Mouse (Mus musculus): ENCODE data around the gene Ubap2l.

DNA sequence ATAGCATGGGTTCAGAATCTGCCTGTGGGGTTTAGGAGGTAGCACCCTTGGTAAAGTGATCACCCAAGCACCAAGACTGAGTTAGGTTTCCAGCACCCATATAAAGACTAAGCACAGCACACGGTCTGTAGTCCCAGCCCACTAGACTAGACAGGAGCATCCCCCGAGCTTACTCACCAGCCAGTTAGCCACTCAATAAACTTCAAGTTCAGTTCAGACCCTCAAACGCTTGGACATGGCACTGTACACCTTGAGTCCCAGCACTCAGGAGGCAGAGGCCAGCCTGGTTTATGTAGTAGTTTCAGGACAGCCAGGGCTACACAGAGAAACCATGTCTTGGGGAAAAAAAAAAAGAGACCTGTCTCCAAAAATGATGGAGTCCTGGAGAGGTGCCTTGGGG is 48.6 kb upstream of the Ubap2l start:
- TF ChIP-seq GATA1 (IDR thresholded peaks at IDR 0.05; ENCODE audit: low read length) (no peak), TAL1 (IDR thresholded peaks at IDR 0.05; ENCODE audit: low read length) (no peak)

All from erythroblast, embryonic 14.5 days (primary cell).